Mouse (Mus musculus): ENCODE measurements around the gene Sltm.
"Not testable (repeated sequence)": the region's sequence is repeated elsewhere in the genome, so short reads cannot be mapped to it uniquely, and the experiment has no call there.

Gene Sltm

DNA sequence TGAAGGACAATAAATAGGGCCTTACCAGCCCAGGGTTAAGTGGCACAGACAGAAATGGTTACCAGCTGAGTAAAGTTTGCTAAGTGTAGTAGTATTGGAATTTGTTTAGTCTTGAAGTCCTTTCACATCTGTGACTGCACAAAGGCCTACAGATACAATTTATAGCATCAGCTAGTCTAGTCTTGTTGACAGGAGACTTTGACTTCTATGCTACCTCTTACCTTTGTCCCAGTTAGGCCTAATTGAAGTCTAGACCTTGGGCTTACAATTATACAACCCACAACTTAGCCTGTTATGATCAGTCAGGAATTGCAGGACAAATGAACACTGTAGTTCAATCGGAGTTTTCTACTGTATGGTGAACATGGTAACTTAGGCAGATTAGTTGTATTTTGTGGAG is 9.0 kb downstream of the Sltm start:
- DNase-seq (ENCODE audit: low spot score), result no peak

DNA sequence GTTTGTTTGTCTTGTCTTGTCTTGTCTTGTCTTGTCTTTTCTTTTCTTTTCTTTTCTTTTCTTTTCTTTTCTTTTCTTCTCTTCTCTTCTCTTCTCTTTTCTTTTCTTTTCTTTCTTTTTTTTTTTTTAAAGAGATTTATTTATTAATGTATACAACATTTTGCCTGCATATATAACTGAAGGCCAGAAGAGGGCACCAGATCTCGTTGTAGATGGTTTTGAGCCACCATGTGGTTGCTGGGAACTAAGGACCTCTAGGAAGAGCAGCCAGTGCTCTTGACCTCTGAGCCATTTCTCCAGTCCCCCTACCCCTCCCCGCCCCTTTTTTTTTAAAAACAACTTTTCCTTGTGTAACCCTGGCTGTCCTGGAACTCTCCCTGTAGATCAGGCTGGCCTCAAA is 9.7 kb downstream of the Sltm start:
- not testable (repeated sequence) for DNase-seq (ENCODE audit: low spot score)

DNA sequence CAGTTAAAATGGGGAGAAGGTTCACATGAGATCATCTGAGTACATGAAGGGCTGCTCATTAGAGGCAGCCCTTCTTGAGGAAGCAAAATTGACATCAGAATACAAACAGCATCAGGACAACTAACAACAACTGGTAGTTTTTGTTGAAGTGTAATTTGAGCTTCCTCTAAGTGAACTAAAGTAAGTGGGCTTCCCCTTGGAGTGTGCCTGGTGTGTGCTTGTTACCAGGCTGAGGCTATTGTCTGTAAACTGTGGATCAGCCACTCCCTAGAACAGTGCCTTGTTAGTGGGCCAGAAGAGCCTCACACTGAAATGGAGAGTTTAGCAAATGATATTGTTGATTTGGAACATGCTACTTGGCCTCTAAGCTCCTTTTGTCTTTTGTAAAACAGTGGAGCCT is 12.9 kb downstream of the Sltm start:
- DNase-seq (ENCODE audit: low spot score), result no peak

DNA sequence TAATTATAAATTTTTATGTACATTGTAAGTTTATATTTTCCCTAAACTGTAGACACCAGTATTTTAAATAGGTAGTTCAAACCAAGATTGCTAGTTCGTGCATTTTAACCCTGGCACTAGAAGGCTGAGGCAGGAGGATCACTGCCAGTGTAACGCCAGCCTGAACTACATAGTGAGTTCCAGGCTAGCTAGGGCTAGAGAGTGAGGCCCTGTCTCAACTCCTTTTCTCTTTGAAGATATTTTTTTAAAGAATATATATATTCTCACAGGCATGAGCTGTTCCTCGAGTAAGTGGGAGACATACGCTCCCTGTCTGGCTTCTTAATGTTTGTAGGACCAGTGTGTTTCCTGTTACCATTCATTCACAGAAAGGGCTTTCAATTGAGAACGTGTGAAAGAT is 14.2 kb downstream of the Sltm start:
- no peak for DNase-seq (ENCODE audit: low spot score)

DNA sequence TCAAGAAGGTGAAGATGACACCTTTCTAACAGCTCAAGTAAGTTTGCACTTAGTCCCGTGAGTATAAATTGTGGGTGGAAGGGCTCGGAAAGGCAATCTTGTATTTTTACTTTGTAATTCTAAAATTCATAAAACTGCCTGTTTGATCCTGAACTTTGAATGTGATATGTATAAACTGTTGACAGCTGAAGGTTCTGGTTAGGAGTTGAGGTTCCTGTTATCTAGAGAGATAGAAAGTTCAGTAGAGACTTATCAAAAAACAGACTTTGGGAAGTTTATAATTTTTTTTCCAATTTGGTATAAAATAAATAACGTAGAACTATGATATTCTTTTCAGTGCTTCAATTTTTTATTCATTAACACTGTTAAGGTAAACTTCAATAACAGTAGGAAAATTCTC is 20.3 kb downstream of the Sltm start:
- DNase-seq (ENCODE audit: low spot score), result no peak

DNA sequence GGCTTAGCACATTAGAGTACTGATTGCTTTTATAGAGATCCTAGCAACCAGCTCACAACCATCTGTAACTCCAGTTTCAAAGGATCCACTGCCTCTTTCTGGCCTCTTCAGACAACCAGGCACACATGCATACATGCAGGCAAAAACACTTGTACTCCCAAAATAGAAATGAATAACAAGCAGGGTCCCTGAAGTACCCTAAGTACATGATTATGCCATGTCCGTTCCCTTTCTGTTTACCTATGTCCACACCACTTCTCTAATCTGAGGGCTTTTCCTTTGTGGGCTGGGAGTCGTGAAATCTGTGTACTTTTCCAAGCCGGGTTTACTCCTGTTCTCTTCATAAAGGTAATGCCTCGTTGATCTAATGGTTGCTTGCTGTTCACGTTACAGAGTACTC is 25.1 kb downstream of the Sltm start:
- DNase-seq (ENCODE audit: low spot score), result no peak

DNA sequence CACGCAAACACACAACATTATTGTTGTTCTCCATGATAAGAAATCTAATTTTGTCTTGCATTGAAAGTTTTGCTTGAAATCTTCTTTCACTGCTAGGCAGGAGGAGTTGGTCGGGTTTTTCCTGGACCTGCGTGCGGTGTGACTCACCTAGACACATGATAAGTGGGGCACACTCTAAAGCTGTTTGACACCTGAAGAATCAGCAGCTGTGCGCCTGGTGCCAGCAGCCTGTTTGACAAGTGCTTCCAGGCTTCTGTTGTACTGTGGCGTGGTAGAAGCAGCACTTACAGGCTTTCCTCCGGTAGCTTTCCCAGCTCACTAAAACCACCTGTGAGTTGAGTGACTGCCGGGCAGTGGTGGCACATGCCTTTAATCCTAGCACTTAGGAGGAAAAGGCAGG is 27.8 kb downstream of the Sltm start:
- DNase-seq (ENCODE audit: low spot score), result no peak

DNA sequence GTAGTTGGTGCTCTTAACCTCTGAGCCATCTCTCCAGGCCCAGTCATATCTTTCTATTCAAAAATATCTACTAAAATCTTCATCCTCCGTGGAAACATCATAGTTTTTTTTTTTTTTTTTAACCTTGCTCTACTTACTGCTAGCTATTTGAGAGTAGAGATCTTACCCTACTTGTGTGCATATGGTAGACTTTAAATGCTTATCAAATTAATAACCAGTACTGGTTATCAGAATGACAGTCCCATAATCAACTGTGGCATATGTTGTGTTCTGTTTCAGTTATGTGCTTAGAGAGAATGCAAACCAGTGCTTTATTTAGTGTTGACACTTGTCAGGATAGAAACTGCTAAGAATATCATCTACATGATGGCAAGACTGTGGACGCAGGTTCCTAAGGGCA is 35.6 kb downstream of the Sltm start:
- no peak for DNase-seq (ENCODE audit: low spot score)

DNA sequence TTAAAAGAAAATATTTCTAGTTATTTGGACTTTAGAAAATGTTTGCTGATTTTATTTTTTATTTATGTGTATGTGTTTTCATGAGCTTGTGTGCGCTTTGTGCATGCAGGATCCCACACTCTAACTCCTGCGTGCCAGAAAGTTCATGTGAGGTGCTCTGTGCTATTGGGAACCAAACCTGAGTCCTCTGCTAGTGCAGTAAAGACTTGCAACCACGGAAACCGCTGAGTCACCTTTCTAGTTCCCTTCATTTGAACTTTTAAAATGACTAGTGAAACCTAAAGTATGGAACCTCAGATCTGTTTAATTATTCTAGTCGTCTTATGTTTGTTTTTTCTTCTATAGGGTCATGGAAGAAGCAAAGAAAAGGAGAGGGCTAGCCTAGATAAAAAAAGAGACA is 38.4 kb downstream of the Sltm start:
- no peak for DNase-seq (ENCODE audit: low spot score)

DNA sequence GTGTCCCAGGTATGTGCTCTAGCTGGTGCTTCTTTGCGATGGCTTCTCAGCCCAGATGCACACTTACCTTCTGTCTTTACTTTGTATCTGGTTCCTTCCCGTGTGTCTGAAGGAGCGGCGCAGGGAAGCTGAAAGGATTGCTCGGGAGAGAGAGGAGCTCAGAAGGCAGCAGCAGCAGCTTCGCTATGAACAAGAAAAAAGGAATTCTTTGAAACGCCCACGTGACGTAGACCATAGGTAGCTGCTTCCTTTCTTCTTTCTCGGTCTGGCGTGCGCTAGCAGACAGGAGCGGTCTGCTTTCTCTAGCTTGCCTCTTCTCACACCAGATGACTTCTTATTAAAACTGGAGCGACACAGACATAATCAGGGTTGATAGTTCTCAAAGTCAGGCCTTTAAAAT is 42.1 kb downstream of the Sltm start:
- no peak for DNase-seq (ENCODE audit: low spot score)

DNA sequence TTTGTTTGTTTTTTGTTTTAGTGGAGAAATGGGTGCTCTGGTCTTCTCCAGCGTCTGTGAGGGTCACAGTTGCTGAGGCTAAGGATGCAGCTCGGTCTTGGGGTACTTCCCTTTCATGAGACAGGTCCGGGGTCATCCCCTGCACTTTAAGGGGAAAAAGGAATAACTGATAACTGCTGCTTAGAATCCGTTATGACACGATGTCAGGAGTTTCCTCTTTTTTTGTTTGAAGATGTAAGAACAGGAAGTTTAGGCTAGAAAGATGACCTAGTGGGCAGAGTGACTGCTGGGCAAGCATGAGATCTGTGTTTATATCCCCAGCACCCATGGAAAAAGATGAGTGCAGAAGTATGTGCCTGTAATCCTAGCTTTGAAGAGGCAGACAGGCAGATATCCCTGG is 42.6 kb downstream of the Sltm start:
- DNase-seq (ENCODE audit: low spot score), result no peak

DNA sequence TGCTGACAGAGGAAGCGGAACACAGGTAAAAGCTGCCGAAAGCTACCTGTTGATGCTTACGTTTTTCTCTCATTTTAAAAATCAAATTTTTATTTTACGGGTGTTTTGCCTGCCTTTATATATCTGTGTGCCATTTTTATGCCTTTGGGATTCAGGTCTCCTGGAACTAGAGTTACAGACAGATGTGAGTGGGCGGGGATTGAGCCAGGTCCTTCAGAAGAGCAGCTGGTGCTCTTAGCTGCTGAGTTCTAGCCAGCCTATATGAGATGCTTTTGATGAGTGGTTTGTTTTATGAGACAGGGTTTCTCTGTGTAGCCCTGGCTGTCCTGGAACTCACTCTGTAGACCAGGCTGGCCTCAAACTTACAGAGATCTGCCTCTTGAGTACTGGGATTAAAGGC is 44.6 kb downstream of the Sltm start:
- no peak for DNase-seq (ENCODE audit: low spot score)

DNA sequence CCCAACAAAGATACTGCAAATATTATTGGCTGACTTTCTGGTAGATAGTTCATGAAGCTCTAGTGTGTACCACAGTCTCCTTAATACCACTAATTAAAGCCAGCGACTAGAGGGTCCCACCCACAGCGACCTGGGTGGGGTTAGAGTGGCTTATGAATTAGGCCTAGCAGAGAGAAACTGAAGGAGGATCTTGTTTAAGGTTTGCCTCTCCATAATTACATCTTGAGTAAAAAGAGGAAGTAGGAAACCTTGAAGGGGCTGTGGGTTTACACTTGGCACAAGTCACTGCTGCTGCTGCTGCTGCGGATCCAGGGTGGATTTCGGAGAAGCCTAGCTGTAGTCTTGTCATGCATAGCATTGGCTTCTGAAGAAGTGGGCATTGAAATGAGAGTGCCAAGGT is 48.2 kb downstream of the Sltm start:
- DNase-seq (ENCODE audit: low spot score), result no peak

DNA sequence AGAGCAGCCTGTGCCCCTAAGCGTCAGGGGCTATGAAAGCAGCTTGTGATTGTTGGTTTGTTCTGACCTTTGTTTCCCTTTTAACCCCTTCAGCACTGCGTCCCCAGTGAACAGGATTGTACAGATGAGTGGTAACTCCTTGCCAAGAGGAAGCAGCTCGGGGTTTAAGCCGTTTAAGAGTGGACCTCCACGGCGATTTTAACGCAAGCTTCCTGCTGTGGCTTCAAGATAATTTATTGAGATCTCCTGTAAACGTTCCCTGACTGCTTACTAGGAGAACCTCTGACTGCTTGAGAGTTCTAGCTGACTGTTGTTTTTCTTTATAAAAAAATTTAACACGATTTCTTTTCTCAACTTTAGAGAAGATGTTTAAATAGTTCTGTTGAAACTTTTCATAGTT is 48.9 kb downstream of the Sltm start:
- DNase-seq (ENCODE audit: low spot score), result no peak

DNA sequence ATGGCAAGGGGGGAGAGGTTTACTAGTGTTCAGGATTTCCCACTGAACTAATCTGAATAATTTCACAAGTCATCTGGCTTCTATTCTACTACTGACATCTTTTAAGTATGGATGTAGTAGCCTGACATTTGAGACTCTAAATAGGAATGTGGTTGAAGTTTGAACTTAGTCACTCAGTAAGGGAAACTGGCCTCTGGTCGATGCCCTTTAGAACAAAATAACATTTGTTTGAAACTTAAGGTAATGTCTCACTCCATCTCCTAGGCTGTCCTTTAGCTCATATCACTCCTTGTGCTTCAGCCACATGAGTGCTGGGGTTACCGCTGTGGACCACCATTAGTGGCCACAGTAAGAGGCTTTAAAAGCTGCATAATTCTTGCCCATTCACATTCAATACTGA is 55.7 kb downstream of the Sltm start:
- DNase-seq (ENCODE audit: low spot score), result no peak

DNA sequence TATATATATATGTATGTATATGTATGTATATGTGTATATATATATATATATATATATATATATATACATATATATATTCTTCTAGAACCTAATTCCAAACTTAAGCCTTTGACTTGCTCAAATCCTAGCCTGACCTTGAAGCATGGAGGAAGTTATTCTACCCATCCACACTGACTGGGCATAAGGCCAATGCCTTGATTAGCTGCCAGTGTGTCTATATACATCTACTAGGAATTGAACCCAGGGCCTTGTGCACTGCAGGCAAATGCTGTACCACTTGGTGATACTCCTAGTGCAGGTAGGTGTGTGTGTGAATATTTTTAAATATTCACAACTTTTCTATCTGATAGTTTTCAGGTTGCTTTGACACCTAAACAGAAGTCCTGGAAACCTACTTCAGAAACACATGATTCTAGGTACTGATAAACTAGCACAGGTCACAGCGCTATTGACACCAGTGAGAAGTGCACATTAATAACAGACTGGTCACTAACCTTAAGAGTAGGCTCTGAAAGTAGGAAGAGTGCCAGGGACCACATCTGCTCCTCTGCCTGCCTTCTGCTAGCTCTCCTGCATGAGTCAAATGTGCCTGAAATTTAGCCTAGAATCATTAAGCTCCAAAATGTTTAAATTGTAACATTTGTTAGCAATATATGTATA is 59.8 kb downstream of the Sltm start:
- DNase-seq (ENCODE audit: low spot score), result no peak

DNA sequence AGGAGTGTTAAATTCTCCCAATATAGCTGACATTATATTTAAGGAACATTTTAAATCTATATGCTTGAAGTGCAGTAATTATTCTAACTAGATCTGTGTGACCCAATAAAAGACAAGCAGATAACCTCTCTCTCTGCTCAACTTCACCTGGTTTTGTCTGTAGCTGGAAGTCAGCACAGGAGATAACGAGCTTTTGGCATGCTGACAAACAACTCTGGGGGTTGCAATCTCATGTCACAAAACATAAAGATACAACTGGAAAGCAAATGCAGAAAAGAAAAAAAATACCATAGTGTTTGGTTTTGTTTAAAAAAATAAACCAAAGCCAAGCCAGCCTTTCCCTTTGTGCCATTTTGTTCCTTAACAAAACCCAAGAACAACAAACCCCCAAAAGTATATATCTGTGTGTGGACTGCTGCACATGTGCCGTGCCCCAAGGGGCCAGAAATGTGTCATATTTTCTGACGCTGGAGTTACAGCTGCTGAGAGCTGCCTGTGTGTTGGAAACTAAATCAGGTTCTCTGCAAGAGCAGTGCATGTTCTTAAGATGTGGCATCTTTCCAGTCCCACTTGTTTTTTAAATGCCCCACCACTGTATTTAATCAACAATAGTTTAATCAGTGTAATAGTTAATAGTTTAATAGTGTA is 68.6 kb downstream of the Sltm start:
- DNase-seq (ENCODE audit: low spot score), result no peak

DNA sequence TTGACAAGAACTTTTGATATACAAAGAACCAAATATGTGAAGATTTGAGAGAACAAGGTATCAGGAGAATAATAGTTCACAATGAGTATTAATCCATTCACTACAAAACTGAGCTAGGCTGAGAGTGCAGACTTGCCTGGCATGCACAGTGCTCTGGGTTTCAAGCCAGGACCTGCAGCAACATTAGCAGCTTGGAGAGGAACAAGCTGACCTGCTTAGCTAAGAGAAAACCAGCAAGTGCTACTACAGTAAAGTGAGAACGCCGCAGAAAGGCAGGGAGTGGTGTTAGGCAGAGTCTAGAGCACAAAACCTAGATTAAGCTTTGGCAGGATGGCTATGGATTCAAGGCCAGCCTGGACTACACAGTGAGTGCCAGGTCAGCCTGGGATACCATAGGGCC is 87.2 kb downstream of the Sltm start:
- no peak for DNase-seq (ENCODE audit: low spot score)

DNA sequence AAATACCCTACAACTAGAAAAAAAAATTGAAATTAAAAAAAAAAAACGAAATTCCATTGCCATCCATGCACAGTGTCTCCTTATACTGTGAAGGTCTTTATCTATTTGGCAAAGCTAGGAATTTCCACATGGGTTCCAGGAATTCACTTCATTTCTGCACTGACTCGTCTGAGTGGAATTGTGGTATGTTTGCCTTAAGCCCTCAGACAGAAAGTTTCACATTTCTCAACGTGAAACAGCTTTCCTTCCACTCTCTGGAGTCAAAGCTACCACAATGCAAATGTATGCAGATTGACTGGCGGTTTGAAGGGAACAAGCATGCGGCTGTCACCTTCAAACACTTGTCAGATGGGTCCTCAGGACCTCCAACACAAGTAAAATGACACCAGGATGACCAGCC is 89.1 kb downstream of the Sltm start:
- no peak for DNase-seq (ENCODE audit: low spot score)

DNA sequence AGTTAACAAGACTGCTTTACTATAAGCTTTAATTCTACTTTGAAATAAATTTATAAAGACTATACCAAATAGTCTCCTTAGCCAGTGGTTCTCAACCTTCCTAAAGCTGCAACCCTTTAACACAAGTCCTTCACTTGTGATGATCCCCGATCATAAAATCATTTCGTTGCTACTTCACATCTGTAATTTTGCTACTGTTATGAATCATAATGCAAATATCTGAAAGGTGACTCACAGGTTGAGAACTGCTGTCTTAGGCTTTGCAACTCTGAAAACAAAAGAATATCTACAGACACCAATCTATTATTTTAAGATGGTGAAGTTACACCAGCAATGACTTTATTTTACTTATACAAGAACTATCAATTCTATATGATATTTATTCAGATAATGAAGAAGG is 94.2 kb downstream of the Sltm start:
- no peak for DNase-seq (ENCODE audit: low spot score)

Measured in embryo, embryonic 10.5 days (tissue).